Comparison of ENCODE assay signal across 23 mouse cellular contexts in genomic region chr19:60911653-60912052, GRCm38 (mm10). TPM values are rescaled to one million over a fixed set of nuclear protein-coding genes. Genes with fewer than 3 reads are reported as not detected.
DNase-seq lines count a peak whose midpoint lies in the region; ATAC-seq and TF ChIP-seq lines count a peak whose summit lies in the region.
"Had no signal": no experiment of that assay in that cellular context is flagged by ENCODE, and none has a peak within 500 bp of the region (broad histone marks: within the 10 kb centered on the region; RNA-seq: fewer than 3 reads in every experiment).

No protein-coding gene starts in this region.

- H3K9ac ChIP-seq in heart, postnatal 0 days (replicated peaks; ENCODE audit: low read depth, low read length), result no peak overlapping the region
- H3K9ac ChIP-seq: embryonic facial prominence, embryonic 12.5 days; embryonic facial prominence, embryonic 15.5 days; forebrain, embryonic 12.5 days; forebrain, embryonic 15.5 days; hindbrain, embryonic 15.5 days had no signal

- H3K4me1 ChIP-seq in heart, postnatal 0 days (ENCODE audit: control insufficient read depth, insufficient read depth), result peaks cover 30% of the 10 kb centered on the region
- H3K4me1 ChIP-seq: embryonic facial prominence, embryonic 12.5 days; embryonic facial prominence, embryonic 15.5 days; forebrain, embryonic 12.5 days; forebrain, embryonic 15.5 days; hindbrain, embryonic 15.5 days had no signal

- peak; percentile 30 for DNase-seq in cerebellum, adult 8-10 months
- no peak for DNase-seq in cerebellum, postnatal 4 days (ENCODE audit: low spot score in 2 of 2)
- no peak for DNase-seq in heart, postnatal 0 days (ENCODE audit: low spot score)
- DNase-seq in heart, postnatal 4 days, result no peak
- DNase-seq in cerebellum, postnatal 10 days, result peak; percentile 38 to 41
- DNase-seq in cerebellum, postnatal 36 days, result peak; percentile 17 to 25
- DNase-seq in lung, postnatal 36 days, result no peak
- DNase-seq: adrenal gland, postnatal 10 days; adrenal gland, postnatal 36 days; gastrocnemius, postnatal 25 days; heart, postnatal 10 days; heart, postnatal 36 days; kidney, adult 2 months had no signal

- TF ChIP-seq EP300 in heart, postnatal 0 days (IDR thresholded peaks at IDR 0.05; ENCODE audit: low read depth), result no peak

- no peak for TF ChIP-seq CTCF in heart, postnatal 0 days (IDR thresholded peaks at IDR 0.05; ENCODE audit: low read depth)

- H3K27me3 ChIP-seq in heart, postnatal 0 days (ENCODE audit: control insufficient read depth, insufficient read depth, low read length), result no peaks in the 10 kb centered on the region
- H3K27me3 ChIP-seq: embryonic facial prominence, embryonic 12.5 days; embryonic facial prominence, embryonic 15.5 days; forebrain, embryonic 12.5 days; forebrain, embryonic 15.5 days; hindbrain, embryonic 15.5 days had no signal

- 19% methylated on average over 2 of the region's 2 CpGs for WGBS in heart, postnatal 0 days

- no peak overlapping the region for H3K4me3 ChIP-seq in heart, postnatal 0 days (ENCODE audit: low read depth, low read length)
- H3K4me3 ChIP-seq: embryonic facial prominence, embryonic 12.5 days; embryonic facial prominence, embryonic 15.5 days; forebrain, embryonic 12.5 days; forebrain, embryonic 15.5 days; hindbrain, embryonic 15.5 days had no signal

- H3K4me2 ChIP-seq in heart, postnatal 0 days (ENCODE audit: low read depth, low read length), result no peak overlapping the region
- H3K4me2 ChIP-seq: embryonic facial prominence, embryonic 12.5 days; embryonic facial prominence, embryonic 15.5 days; forebrain, embryonic 12.5 days; forebrain, embryonic 15.5 days; heart, embryonic 11.5 days; hindbrain, embryonic 15.5 days had no signal

- peak overlapping the region; percentile 15; the same call in 1 of the 2 replicates for H3K27ac ChIP-seq in heart, postnatal 0 days (ENCODE audit: low read depth)
- H3K27ac ChIP-seq: embryonic facial prominence, embryonic 12.5 days; embryonic facial prominence, embryonic 15.5 days; forebrain, embryonic 12.5 days; forebrain, embryonic 15.5 days; hindbrain, embryonic 15.5 days had no signal

- H3K36me3 ChIP-seq in heart, postnatal 0 days (replicated peaks; ENCODE audit: control insufficient read depth, insufficient read depth, low read length), result 0 out of 2 replicates have a peak, but pooled peaks cover 3% of the 10 kb centered on the region
- H3K36me3 ChIP-seq: embryonic facial prominence, embryonic 12.5 days; embryonic facial prominence, embryonic 15.5 days; forebrain, embryonic 12.5 days; forebrain, embryonic 15.5 days; hindbrain, embryonic 15.5 days had no signal

- ATAC-seq in heart, postnatal 0 days (ENCODE audit: insufficient read depth, low read depth), result no peak
- ATAC-seq in erythroid progenitor cell, adult 5-6 weeks (replicated peaks; ENCODE audit: low FRiP score, poor library complexity, severe bottlenecking), result no peak
- ATAC-seq: activated CD4-positive, CD25-positive, alpha-beta regulatory T cell, adult 4 months; CD4-positive, CD25-positive, alpha-beta regulatory T cell, adult 4 months; forebrain, embryonic 15.5 days; intestine, postnatal 0 days had no signal

- no peaks in the 10 kb centered on the region for H3K9me3 ChIP-seq in heart, postnatal 0 days (replicated peaks; ENCODE audit: control insufficient read depth, low read length)
- H3K9me3 ChIP-seq: embryonic facial prominence, embryonic 12.5 days; embryonic facial prominence, embryonic 15.5 days; forebrain, embryonic 12.5 days; forebrain, embryonic 15.5 days; hindbrain, embryonic 15.5 days had no signal

RNA-seq across cellular contexts. Expression of gene Grk5, which starts 22.1 kb away (rescaled TPM):
- total RNA-seq in heart, postnatal 0 days (2014; rRNA removed; ENCODE audit: low replicate concordance), result 12.8 and 14.6 TPM in 2 replicates
- 2.6 and 2.9 TPM in 2 replicates for polyA plus RNA-seq in heart, postnatal 0 days (2015; fragmentation: Nextera tagmentation; extraction: Ambion mirVana)
- 10 to 100 TPM; 24.8 to 25.8 TPM for total RNA-seq in heart, postnatal 4 days (2021)
- total RNA-seq in erythroid progenitor cell, adult 5-6 weeks (2015; ENCODE audit: low replicate concordance), result 2.2 and 2.5 TPM in 2 replicates
- total RNA-seq in erythroid progenitor cell, adult 5-6 weeks (2017; ENCODE audit: low replicate concordance), result 8.0 and 11.1 TPM in 2 replicates

RNA-seq across cellular contexts. Expression of gene Prdx3, which starts 37.3 kb away (rescaled TPM):
- 275 and 312 TPM in 2 replicates for total RNA-seq in heart, postnatal 0 days (2014; rRNA removed; ENCODE audit: low replicate concordance)
- polyA plus RNA-seq in heart, postnatal 0 days (2015; fragmentation: Nextera tagmentation; extraction: Ambion mirVana), result 303 and 307 TPM in 2 replicates
- total RNA-seq in heart, postnatal 4 days (2021), result 100 to 1,000 TPM; 201 to 204 TPM
- total RNA-seq in erythroid progenitor cell, adult 5-6 weeks (2015; ENCODE audit: low replicate concordance), result 158 and 178 TPM in 2 replicates
- 104 and 105 TPM in 2 replicates for total RNA-seq in erythroid progenitor cell, adult 5-6 weeks (2017; ENCODE audit: low replicate concordance)

RNA-seq across cellular contexts. Expression of gene Sfxn4, which starts 50.4 kb away (rescaled TPM):
- total RNA-seq in heart, postnatal 0 days (2014; rRNA removed; ENCODE audit: low replicate concordance), result 6.3 and 6.6 TPM in 2 replicates
- 7.7 and 9.1 TPM in 2 replicates for polyA plus RNA-seq in heart, postnatal 0 days (2015; fragmentation: Nextera tagmentation; extraction: Ambion mirVana)
- 1 to 10 TPM; 4.2 to 5.5 TPM for total RNA-seq in heart, postnatal 4 days (2021)
- 2.9 TPM in 1 of 2 replicates, not detected in the other for total RNA-seq in erythroid progenitor cell, adult 5-6 weeks (2015; ENCODE audit: low replicate concordance)
- total RNA-seq in erythroid progenitor cell, adult 5-6 weeks (2017; ENCODE audit: low replicate concordance), result 3.0 TPM in 1 of 2 replicates, not detected in the other

Comparison
In these comparisons a context has a peak if more than half of its experiments do, and no peak if none do; other contexts are left out.
1. DNase-seq: peak in cerebellum, adult 8-10 months (single experiment), cerebellum, postnatal 10 days (2 of 2) and cerebellum, postnatal 36 days (2 of 2); none in cerebellum, postnatal 4 days (0 of 2), heart, postnatal 0 days (single experiment), heart, postnatal 4 days (single experiment) and lung, postnatal 36 days (single experiment).